Mouse (Mus musculus): Measurements from ENCODE around the gene Crybb2.

- TF ChIP-seq CTCF (IDR thresholded peaks at IDR 0.05; ENCODE audit: borderline replicate concordance, insufficient read depth, low read length) (no peak), POLR2A (IDR thresholded peaks at IDR 0.05; ENCODE audit: low read depth, low read length) (no peak)
These were observed at the start of gene Crybb2 for GRCm38 (mm10) chr5:113070017-113070416.

Data from embryonic fibroblast, embryonic 13.5 days (primary cell).